Comparison of ENCODE assay signal across 8 mouse cellular contexts in the genomic region with DNA sequence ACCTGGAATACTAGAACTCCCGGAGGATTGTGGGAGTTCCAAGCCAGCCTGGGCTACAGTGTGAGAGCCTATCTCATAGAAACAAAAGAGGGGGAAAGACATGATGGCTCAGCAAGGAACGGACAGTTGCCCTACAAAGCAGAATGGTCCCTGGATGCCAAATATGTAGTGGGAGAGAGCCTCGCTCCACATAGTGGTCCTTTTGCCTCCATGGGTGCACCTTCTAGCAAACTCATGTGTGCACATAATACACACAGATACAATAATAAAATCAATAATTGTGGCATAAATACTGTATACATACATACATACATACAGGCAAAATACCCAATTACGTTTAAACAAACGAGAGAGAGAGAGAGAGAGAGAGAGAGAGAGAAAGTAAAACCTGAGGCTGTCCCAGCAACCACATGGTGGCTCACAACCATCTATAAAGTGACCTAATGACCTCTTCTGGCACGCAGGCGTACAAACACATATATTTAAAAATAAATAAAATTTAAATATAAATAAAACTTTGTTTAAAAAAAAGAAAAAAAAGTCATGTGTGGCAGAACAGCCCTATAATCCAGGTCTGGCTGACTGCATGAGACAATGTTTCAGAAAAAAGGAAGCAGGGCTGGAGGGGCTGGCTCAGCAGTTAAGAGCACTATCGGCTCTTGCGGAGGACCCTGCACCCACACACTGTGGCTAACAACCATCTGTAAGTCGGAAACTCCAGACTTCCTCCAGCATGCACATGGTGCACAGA. TPM values are rescaled to one million over a fixed set of nuclear protein-coding genes. Genes with fewer than 3 reads are reported as not detected.
DNase-seq lines count a peak whose midpoint lies in the region; ATAC-seq lines count a peak whose summit lies in the region.

No protein-coding gene starts in this region.

- H3K27me3 ChIP-seq in forebrain, embryonic 13.5 days: no peaks in the 10 kb centered on the region
- H3K27me3 ChIP-seq in forebrain, embryonic 11.5 days (ENCODE audit: control insufficient read depth, insufficient read depth, low read length): no peaks in the 10 kb centered on the region
- H3K27me3 ChIP-seq in midbrain, embryonic 10.5 days (ENCODE audit: low read depth, poor library complexity, severe bottlenecking): no peaks in the 10 kb centered on the region
- no peaks in the 10 kb centered on the region for H3K27me3 ChIP-seq in midbrain, embryonic 13.5 days
- H3K27me3 ChIP-seq in stomach, embryonic 15.5 days (replicated peaks): no peaks in the 10 kb centered on the region

- H3K9me3 ChIP-seq in forebrain, embryonic 13.5 days (replicated peaks): no peaks in the 10 kb centered on the region
- H3K9me3 ChIP-seq in forebrain, embryonic 11.5 days (ENCODE audit: control insufficient read depth, low read length): no peaks in the 10 kb centered on the region
- H3K9me3 ChIP-seq in midbrain, embryonic 10.5 days (replicated peaks): no peaks in the 10 kb centered on the region; the same call in 1 of the 2 replicates
- 0 out of 2 replicates have a peak, but pooled peaks cover 5% of the 10 kb centered on the region for H3K9me3 ChIP-seq in midbrain, embryonic 13.5 days
- H3K9me3 ChIP-seq in stomach, embryonic 15.5 days: no peaks in the 10 kb centered on the region

- H3K4me1 ChIP-seq in forebrain, embryonic 13.5 days: peaks cover 9% of the 10 kb centered on the region
- peaks cover 4% of the 10 kb centered on the region; the same call in 1 of the 2 replicates for H3K4me1 ChIP-seq in forebrain, embryonic 11.5 days (replicated peaks; ENCODE audit: control insufficient read depth, insufficient read depth, low read length)
- peaks cover 18% of the 10 kb centered on the region for H3K4me1 ChIP-seq in midbrain, embryonic 10.5 days
- peaks cover 9% of the 10 kb centered on the region for H3K4me1 ChIP-seq in midbrain, embryonic 13.5 days (replicated peaks)
- H3K4me1 ChIP-seq in stomach, embryonic 15.5 days: peaks cover 10% of the 10 kb centered on the region

- no peak overlapping the region for H3K4me3 ChIP-seq in forebrain, embryonic 13.5 days
- no peak overlapping the region for H3K4me3 ChIP-seq in forebrain, embryonic 11.5 days (ENCODE audit: low read depth, low read length)
- H3K4me3 ChIP-seq in midbrain, embryonic 10.5 days: peak overlapping the region; percentile 69; the same call in 1 of the 2 replicates
- H3K4me3 ChIP-seq in midbrain, embryonic 13.5 days (replicated peaks): no peak overlapping the region
- no peak overlapping the region for H3K4me3 ChIP-seq in stomach, embryonic 15.5 days (replicated peaks)

- WGBS in forebrain, embryonic 13.5 days: 85% methylated on average over 10 of the region's 10 CpGs
- 77% methylated on average over 10 of the region's 10 CpGs for WGBS in forebrain, embryonic 11.5 days
- WGBS in midbrain, embryonic 10.5 days: 80% methylated on average over 10 of the region's 10 CpGs
- 84% methylated on average over 10 of the region's 10 CpGs for WGBS in midbrain, embryonic 13.5 days
- WGBS in stomach, embryonic 15.5 days: 52% methylated on average over 10 of the region's 10 CpGs

- 0 out of 2 replicates have a peak, but pooled peaks have one; percentile 2 for ATAC-seq in forebrain, embryonic 13.5 days
- no peak for ATAC-seq in forebrain, embryonic 11.5 days (replicated peaks; ENCODE audit: low FRiP score)
- ATAC-seq in midbrain, embryonic 13.5 days: no peak
- ATAC-seq in stomach, embryonic 15.5 days (ENCODE audit: insufficient read depth, low FRiP score, low read depth): no peak

- no peak overlapping the region for H3K4me2 ChIP-seq in forebrain, embryonic 13.5 days
- no peak overlapping the region for H3K4me2 ChIP-seq in forebrain, embryonic 11.5 days (ENCODE audit: low read depth, low read length, severe bottlenecking)
- H3K4me2 ChIP-seq in midbrain, embryonic 13.5 days (replicated peaks): no peak overlapping the region
- H3K4me2 ChIP-seq in stomach, embryonic 15.5 days: peak overlapping the region; percentile 95; the same call in 1 of the 2 replicates

- no peak overlapping the region for H3K9ac ChIP-seq in forebrain, embryonic 13.5 days
- H3K9ac ChIP-seq in forebrain, embryonic 11.5 days (ENCODE audit: low read length): no peak overlapping the region; the same call in 1 of the 2 replicates
- no peak overlapping the region for H3K9ac ChIP-seq in midbrain, embryonic 13.5 days (replicated peaks)
- no peak overlapping the region for H3K9ac ChIP-seq in stomach, embryonic 15.5 days

- H3K36me3 ChIP-seq in forebrain, embryonic 13.5 days (ENCODE audit: poor library complexity, severe bottlenecking): no peaks in the 10 kb centered on the region
- no peaks in the 10 kb centered on the region for H3K36me3 ChIP-seq in forebrain, embryonic 11.5 days (ENCODE audit: control insufficient read depth, insufficient read depth, low read length)
- no peaks in the 10 kb centered on the region for H3K36me3 ChIP-seq in midbrain, embryonic 10.5 days
- no peaks in the 10 kb centered on the region for H3K36me3 ChIP-seq in midbrain, embryonic 13.5 days
- no peaks in the 10 kb centered on the region for H3K36me3 ChIP-seq in stomach, embryonic 15.5 days

- H3K27ac ChIP-seq in forebrain, embryonic 13.5 days: no peak overlapping the region
- no peak overlapping the region for H3K27ac ChIP-seq in forebrain, embryonic 11.5 days (ENCODE audit: low read depth, low read length)
- H3K27ac ChIP-seq in midbrain, embryonic 10.5 days (replicated peaks): no peak overlapping the region
- H3K27ac ChIP-seq in midbrain, embryonic 13.5 days: no peak overlapping the region
- H3K27ac ChIP-seq in stomach, embryonic 15.5 days: peak overlapping the region; percentile 90

- DNase-seq in forebrain, embryonic 11.5 days (ENCODE audit: low spot score): no peak
- DNase-seq in midbrain, embryonic 10.5 days (ENCODE audit: low spot score): no peak
- DNase-seq in layer of hippocampus, postnatal 36 days: peak; percentile 45
- no peak for DNase-seq in thymus, postnatal 36 days
- no peak for DNase-seq in left cerebral cortex, adult 18-20 months (ENCODE audit: low spot score in 2 of 2)

RNA-seq across cellular contexts. Expression of gene Rsad1, which starts 0.8 kb away (rescaled TPM):
- 3.1 and 3.7 TPM in 2 replicates for polyA plus RNA-seq in forebrain, embryonic 13.5 days (2015; fragmentation: Nextera tagmentation; extraction: Ambion mirVana)
- 2.9 and 3.7 TPM in 2 replicates for polyA plus RNA-seq in forebrain, embryonic 11.5 days (2014; fragmentation: Nextera tagmentation; extraction: Ambion mirVana)
- polyA plus RNA-seq in midbrain, embryonic 10.5 days (2016; fragmentation: Nextera tagmentation; extraction: Ambion mirVana): 4.6 and 5.1 TPM in 2 replicates
- 4.4 and 5.5 TPM in 2 replicates for polyA plus RNA-seq in midbrain, embryonic 13.5 days (2015; fragmentation: Nextera tagmentation; extraction: Ambion mirVana)
- total RNA-seq in layer of hippocampus, postnatal 36 days (2021): 1 to 10 TPM; 9.0 to 9.8 TPM
- 3.5 and 4.0 TPM in 2 replicates for polyA plus RNA-seq in stomach, embryonic 15.5 days (2015; fragmentation: Nextera tagmentation; extraction: Ambion mirVana)
- total RNA-seq in left cerebral cortex, adult 18-20 months (2021): 10 to 100 TPM; 10.5 to 13.4 TPM

RNA-seq across cellular contexts. Expression of gene Chad, which starts 15.0 kb away (rescaled TPM):
- 0.14 and 0.19 TPM in 2 replicates for polyA plus RNA-seq in forebrain, embryonic 13.5 days (2015; fragmentation: Nextera tagmentation; extraction: Ambion mirVana)
- not detected in 2 replicates for polyA plus RNA-seq in forebrain, embryonic 11.5 days (2014; fragmentation: Nextera tagmentation; extraction: Ambion mirVana)
- polyA plus RNA-seq in midbrain, embryonic 10.5 days (2016; fragmentation: Nextera tagmentation; extraction: Ambion mirVana): 0.12 and 0.39 TPM in 2 replicates
- polyA plus RNA-seq in midbrain, embryonic 13.5 days (2015; fragmentation: Nextera tagmentation; extraction: Ambion mirVana): 0.12 TPM in 1 of 2 replicates, not detected in the other
- under 1 TPM; 0.27 to 0.53 TPM for total RNA-seq in layer of hippocampus, postnatal 36 days (2021)
- 7.3 and 7.7 TPM in 2 replicates for polyA plus RNA-seq in stomach, embryonic 15.5 days (2015; fragmentation: Nextera tagmentation; extraction: Ambion mirVana)
- total RNA-seq in left cerebral cortex, adult 18-20 months (2021): not detected

RNA-seq across cellular contexts. Expression of gene Mycbpap, which starts 28.3 kb away (rescaled TPM):
- polyA plus RNA-seq in forebrain, embryonic 13.5 days (2015; fragmentation: Nextera tagmentation; extraction: Ambion mirVana): 2.2 and 2.5 TPM in 2 replicates
- polyA plus RNA-seq in forebrain, embryonic 11.5 days (2014; fragmentation: Nextera tagmentation; extraction: Ambion mirVana): 1.9 and 4.8 TPM in 2 replicates
- polyA plus RNA-seq in midbrain, embryonic 10.5 days (2016; fragmentation: Nextera tagmentation; extraction: Ambion mirVana): 2.7 and 2.9 TPM in 2 replicates
- 2.4 and 3.6 TPM in 2 replicates for polyA plus RNA-seq in midbrain, embryonic 13.5 days (2015; fragmentation: Nextera tagmentation; extraction: Ambion mirVana)
- total RNA-seq in layer of hippocampus, postnatal 36 days (2021): 1 to 10 TPM; 2.8 to 3.6 TPM
- polyA plus RNA-seq in stomach, embryonic 15.5 days (2015; fragmentation: Nextera tagmentation; extraction: Ambion mirVana): 1.9 and 2.7 TPM in 2 replicates
- total RNA-seq in left cerebral cortex, adult 18-20 months (2021): 1 to 10 TPM; 5.7 to 7.8 TPM

RNA-seq across cellular contexts. Expression of gene Epn3, which starts 50.1 kb away (rescaled TPM):
- 0.15 and 0.34 TPM in 2 replicates for polyA plus RNA-seq in forebrain, embryonic 13.5 days (2015; fragmentation: Nextera tagmentation; extraction: Ambion mirVana)
- 0.48 and 0.64 TPM in 2 replicates for polyA plus RNA-seq in forebrain, embryonic 11.5 days (2014; fragmentation: Nextera tagmentation; extraction: Ambion mirVana)
- polyA plus RNA-seq in midbrain, embryonic 10.5 days (2016; fragmentation: Nextera tagmentation; extraction: Ambion mirVana): 0.57 and 0.80 TPM in 2 replicates
- polyA plus RNA-seq in midbrain, embryonic 13.5 days (2015; fragmentation: Nextera tagmentation; extraction: Ambion mirVana): 0.19 and 0.46 TPM in 2 replicates
- total RNA-seq in layer of hippocampus, postnatal 36 days (2021): 1 to 10 TPM; 1.4 to 1.8 TPM
- polyA plus RNA-seq in stomach, embryonic 15.5 days (2015; fragmentation: Nextera tagmentation; extraction: Ambion mirVana): 12.0 and 12.4 TPM in 2 replicates
- 1 to 10 TPM in 1 of 2 experiments, under 1 TPM in 1; 0.84 to 2.0 TPM for total RNA-seq in left cerebral cortex, adult 18-20 months (2021)

RNA-seq across cellular contexts. Expression of gene Acsf2, which starts 51.8 kb away (rescaled TPM):
- 1.4 and 1.8 TPM in 2 replicates for polyA plus RNA-seq in forebrain, embryonic 13.5 days (2015; fragmentation: Nextera tagmentation; extraction: Ambion mirVana)
- polyA plus RNA-seq in forebrain, embryonic 11.5 days (2014; fragmentation: Nextera tagmentation; extraction: Ambion mirVana): 6.3 and 6.9 TPM in 2 replicates
- polyA plus RNA-seq in midbrain, embryonic 10.5 days (2016; fragmentation: Nextera tagmentation; extraction: Ambion mirVana): 3.0 and 3.5 TPM in 2 replicates
- 1.7 TPM in 2 replicates for polyA plus RNA-seq in midbrain, embryonic 13.5 days (2015; fragmentation: Nextera tagmentation; extraction: Ambion mirVana)
- total RNA-seq in layer of hippocampus, postnatal 36 days (2021): 10 to 100 TPM; 15.1 to 17.1 TPM
- polyA plus RNA-seq in stomach, embryonic 15.5 days (2015; fragmentation: Nextera tagmentation; extraction: Ambion mirVana): 4.4 and 6.4 TPM in 2 replicates
- total RNA-seq in left cerebral cortex, adult 18-20 months (2021): 10 to 100 TPM; 14.1 to 14.9 TPM

Comparison
In these comparisons a context has a peak if more than half of its experiments do, and no peak if none do; other contexts are left out.
1. DNase-seq: peak in layer of hippocampus, postnatal 36 days (2 of 2); none in forebrain, embryonic 11.5 days (single experiment), midbrain, embryonic 10.5 days (single experiment), thymus, postnatal 36 days (0 of 2) and left cerebral cortex, adult 18-20 months (0 of 2).